Mouse (Mus musculus) MEL (cell line): Measurements from ENCODE around the gene Cd5l. TPM values are rescaled to one million over a fixed set of nuclear protein-coding genes. Genes with fewer than 3 reads are reported as not detected.

Experiments used
- DNase-seq: peaks from one replicate; pipeline ENCODE4 v3.0.0; 2011; ENCODE audit warnings: low read depth, low spot score
- H3K27ac ChIP-seq: 2 replicates; pipeline ENCODE4 v1.5.1; 2012; ENCODE audit warnings: low read depth, mild to moderate bottlenecking, control low read depth, low read length, moderate library complexity; ENCODE audit not compliant: control insufficient read depth
- H3K27me3 ChIP-seq, 2 experiments: fragments of 150-350 bp in 1 of 2; sonication (generic) in 1 of 2; 2 replicates each; pipeline ENCODE4 v1.6.1; 2012; ENCODE audit warnings: low read length in 2 of 2, mild to moderate bottlenecking in 2 of 2, improper control_type of control experiment in 1 of 2, moderate library complexity in 1 of 2; ENCODE audit not compliant: insufficient read depth in 2 of 2, control insufficient read depth in 1 of 2
- H3K36me3 ChIP-seq, 2 experiments: 2 replicates each; pipeline ENCODE4 v1.6.1; 2012 to 2014; ENCODE audit warnings: low read length in 2 of 2, improper control_type of control experiment in 1 of 2, inconsistent platforms in 1 of 2, mild to moderate bottlenecking in 1 of 2; ENCODE audit not compliant: insufficient read depth in 2 of 2, control insufficient read depth in 1 of 2
- H3K4me1 ChIP-seq, 2 experiments: fragments of 150-350 bp in 1 of 2; sonication (generic) in 1 of 2; 2 replicates each; pipeline ENCODE4 v1.6.1; 2012; ENCODE audit warnings: low read length in 2 of 2, improper control_type of control experiment in 1 of 2, mild to moderate bottlenecking in 1 of 2; ENCODE audit not compliant: insufficient read depth in 2 of 2, control insufficient read depth in 1 of 2
- H3K4me3 ChIP-seq, 2 experiments: fragments of 150-350 bp in 1 of 2; sonication (generic) in 1 of 2; 2 replicates each; pipeline ENCODE4 v1.5.1; 2012; ENCODE audit warnings: low read depth in 2 of 2, low read length in 2 of 2, mild to moderate bottlenecking in 2 of 2, moderate library complexity in 2 of 2, control low read depth in 1 of 2, improper control_type of control experiment in 1 of 2; ENCODE audit not compliant: control insufficient read depth in 1 of 2, insufficient read depth in 1 of 2
- H3K79me2 ChIP-seq: 2 replicates; pipeline ENCODE4 v1.6.1; 2012; ENCODE audit warnings: mild to moderate bottlenecking, low read length, moderate library complexity; ENCODE audit not compliant: control insufficient read depth, poor library complexity, insufficient read depth
- H3K9ac ChIP-seq: 2 replicates; pipeline ENCODE4 v1.6.1; 2012; ENCODE audit warnings: low read depth, mild to moderate bottlenecking, control low read depth, low read length, moderate library complexity; ENCODE audit not compliant: control insufficient read depth, poor library complexity, severe bottlenecking
- H3K9me3 ChIP-seq: fragments of 150-350 bp; sonication (generic); replicated peaks from 2 replicates; pipeline ENCODE4 v1.6.1; 2012; ENCODE audit warnings: mild to moderate bottlenecking, low read length, improper control_type of control experiment, moderate library complexity; ENCODE audit not compliant: insufficient read depth
- CHD1 ChIP-seq: IDR thresholded peaks from 2 replicates; pipeline ENCODE4 v1.6.1; 2012; ENCODE audit warnings: low read depth, mild to moderate bottlenecking, inconsistent platforms, low read length, improper control_type of control experiment
- CHD2 ChIP-seq: IDR thresholded peaks from 2 replicates; pipeline ENCODE4 v1.6.1; 2011; ENCODE audit warnings: low read length, improper control_type of control experiment
- CTCF ChIP-seq, 3 experiments: IDR thresholded peaks in 2 of 3; conservative IDR thresholded peaks in 1 of 3; 2 replicates each; pipeline ENCODE4 v1.5.1; 2011 to 2012; ENCODE audit warnings: low read length in 3 of 3, low read depth in 2 of 3, mild to moderate bottlenecking in 2 of 3, improper control_type of control experiment in 1 of 3, inconsistent platforms in 1 of 3, mixed read lengths in 1 of 3, moderate library complexity in 1 of 3; ENCODE audit not compliant: control insufficient read depth in 1 of 3, insufficient read depth in 1 of 3, poor library complexity in 1 of 3, severe bottlenecking in 1 of 3
- EP300 ChIP-seq, 2 experiments: IDR thresholded peaks; 2 replicates each; pipeline ENCODE4 v1.6.1; 2011; ENCODE audit warnings: improper control_type of control experiment in 2 of 2, low read length in 2 of 2, low read depth in 1 of 2, mild to moderate bottlenecking in 1 of 2
- ETS1 ChIP-seq: IDR thresholded peaks from 2 replicates; pipeline ENCODE4 v1.6.1; 2012; ENCODE audit warnings: low read depth, mild to moderate bottlenecking, inconsistent platforms, low read length, improper control_type of control experiment, moderate library complexity
- GATA1 ChIP-seq: IDR thresholded peaks from 2 replicates; pipeline ENCODE4 v1.6.1; 2011; ENCODE audit warnings: low read depth, low read length, improper control_type of control experiment
- HCFC1 ChIP-seq: IDR thresholded peaks from 2 replicates; pipeline ENCODE4 v1.6.1; 2012; ENCODE audit warnings: low read depth, mild to moderate bottlenecking, inconsistent platforms, low read length, improper control_type of control experiment, moderate library complexity
- JUND ChIP-seq: IDR thresholded peaks from 2 replicates; pipeline ENCODE4 v1.6.1; 2011; ENCODE audit warnings: low read depth, mild to moderate bottlenecking, improper control_type of control experiment, low read length
- MAZ ChIP-seq: IDR thresholded peaks from 2 replicates; pipeline ENCODE4 v1.6.1; 2012; ENCODE audit warnings: low read depth, mild to moderate bottlenecking, inconsistent platforms, low read length, improper control_type of control experiment
- MXI1 ChIP-seq: IDR thresholded peaks from 2 replicates; pipeline ENCODE4 v1.6.1; 2011; ENCODE audit warnings: mild to moderate bottlenecking, low read depth, low read length, improper control_type of control experiment
- MYC ChIP-seq: IDR thresholded peaks from 2 replicates; pipeline ENCODE4 v1.6.1; 2011; ENCODE audit warnings: low read depth, mild to moderate bottlenecking, low read length, improper control_type of control experiment, moderate library complexity
- NRF1 ChIP-seq: IDR thresholded peaks from 2 replicates; pipeline ENCODE4 v1.6.1; 2014; ENCODE audit warnings: low read depth, mild to moderate bottlenecking, inconsistent platforms, low read length, improper control_type of control experiment, moderate library complexity; ENCODE audit not compliant: poor library complexity, insufficient read depth, severe bottlenecking
- POLR2A ChIP-seq, 2 experiments: IDR thresholded peaks; 2 replicates each; pipeline ENCODE4 v1.6.1; 2011 to 2012; ENCODE audit warnings: low read length in 2 of 2, mild to moderate bottlenecking in 2 of 2, control low read depth in 1 of 2, improper control_type of control experiment in 1 of 2, low read depth in 1 of 2, moderate library complexity in 1 of 2; ENCODE audit not compliant: control insufficient read depth in 1 of 2, insufficient read depth in 1 of 2, poor library complexity in 1 of 2
- POLR2AphosphoS5 ChIP-seq: IDR thresholded peaks from 2 replicates; pipeline ENCODE4 v1.6.1; 2012; ENCODE audit warnings: low read depth, borderline replicate concordance, mild to moderate bottlenecking, inconsistent platforms, low read length, moderate library complexity, mixed read lengths
- RAD21 ChIP-seq: IDR thresholded peaks from 2 replicates; pipeline ENCODE4 v1.6.1; 2011; ENCODE audit warnings: mild to moderate bottlenecking, low read depth, low read length, improper control_type of control experiment
- RCOR1 ChIP-seq: IDR thresholded peaks from 2 replicates; pipeline ENCODE4 v1.6.1; 2012; ENCODE audit warnings: low read depth, mild to moderate bottlenecking, inconsistent platforms, low read length, improper control_type of control experiment
- SMC3 ChIP-seq: IDR thresholded peaks from 2 replicates; pipeline ENCODE4 v1.6.1; 2011; ENCODE audit warnings: low read depth, low read length, improper control_type of control experiment
- USF1 ChIP-seq: IDR thresholded peaks from 2 replicates; pipeline ENCODE4 v1.6.1; 2014; ENCODE audit warnings: low read depth, mild to moderate bottlenecking, inconsistent platforms, low read length, improper control_type of control experiment, moderate library complexity
- ZKSCAN1 ChIP-seq: IDR thresholded peaks from 2 replicates; pipeline ENCODE4 v1.6.1; 2012; ENCODE audit warnings: low read depth, mild to moderate bottlenecking, inconsistent platforms, low read length, improper control_type of control experiment, moderate library complexity
- polyA plus RNA-seq, 2 experiments: library from polyadenylated mRNA; stranded (reverse) in 1 of 2; unstranded in 1 of 2; fragments of >175 nt in 1 of 2; fragments of >200 nt in 1 of 2; gene quantifications; 2 replicates each; pipeline versions ENCODE4 v1.2.1 to v1.2.4; 2012; ENCODE audit warnings: low replicate concordance in 2 of 2, low read depth in 1 of 2; ENCODE audit not compliant: insufficient read length in 2 of 2, insufficient read depth in 1 of 2, missing spikeins in 1 of 2
- total RNA-seq: library from RNA; depleted of rRNA; stranded (reverse); fragments of 300-350 nt; gene quantifications from 2 replicates; pipeline ENCODE4 v1.2.3, GENCODE M21; 2012

Cd5l gene
- total and polyA plus RNA-seq, 3 experiments: not detected

- no peaks in the 10 kb centered on the region for H3K9me3 ChIP-seq
- H3K4me3 ChIP-seq: no peak overlapping the region
- DNase-seq: peak; percentile 78
- H3K27ac ChIP-seq: no peak overlapping the region
- no peak overlapping the region for H3K9ac ChIP-seq
- H3K4me1 ChIP-seq: peaks cover 0 to 31% of the 10 kb centered on the region in 2 experiments; a peak in 2 of 4 replicates
- no peaks in the 10 kb centered on the region for H3K27me3 ChIP-seq
- H3K79me2 ChIP-seq: no peaks in the 10 kb centered on the region; the same call in 1 of the 2 replicates
- peaks cover 0 to 18% of the 10 kb centered on the region in 2 experiments; a peak in 2 of 4 replicates for H3K36me3 ChIP-seq
- TF ChIP-seq CHD1 (no peak), CTCF (IDR thresholded peaks at IDR 0.05 in 2 of 3, conservative IDR thresholded peaks at IDR 0.05 in 1 of 3; ENCODE audit: control insufficient read depth in 1 of 3, insufficient read depth in 1 of 3, low read depth in 2 of 3, low read length in 3 of 3, poor library complexity in 1 of 3, severe bottlenecking in 1 of 3) (peak; percentile 37 to 64 (median 64)), RAD21 (peak; percentile 61), SMC3 (peak; percentile 46)
Observed at GRCm38 (mm10) chr3:87408171-87408570, 50.5 kb downstream of the Cd5l start.

DNA sequence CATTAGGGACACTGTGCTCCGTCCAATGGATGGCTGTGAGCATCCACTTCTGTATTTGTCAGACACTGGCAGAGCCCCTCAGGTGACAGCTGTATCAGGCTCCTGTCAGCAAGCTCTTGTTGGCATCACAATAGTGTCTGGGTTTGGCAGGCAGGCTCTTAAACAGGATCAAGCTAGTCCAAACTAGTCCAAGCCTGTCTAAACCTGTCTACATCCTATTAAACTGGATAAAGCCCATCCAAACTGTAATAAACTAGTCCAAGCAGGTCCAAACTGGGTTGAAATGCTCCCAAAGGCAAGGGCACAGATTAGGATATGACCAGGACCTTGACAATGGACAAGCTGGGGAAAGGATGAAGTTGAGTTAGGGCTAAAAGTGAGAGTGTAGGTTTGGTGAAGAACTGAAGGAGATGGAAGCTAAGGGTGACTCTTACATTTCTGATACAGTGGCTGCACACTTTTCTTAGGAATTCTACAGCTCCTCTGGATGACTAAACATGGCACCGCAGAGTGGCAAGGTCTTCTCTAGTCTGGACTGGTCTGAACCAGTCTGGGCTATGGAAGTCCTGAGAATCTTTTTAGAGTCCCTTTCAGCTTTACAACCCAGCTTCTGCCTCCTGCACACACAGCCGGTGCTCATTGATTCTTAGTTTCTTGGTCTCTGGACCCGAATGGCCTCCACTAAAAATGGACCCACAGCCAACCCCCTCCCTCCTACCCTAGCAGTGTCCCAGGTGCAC, 51.7 kb downstream of the Cd5l start:
- Histone ChIP-seq H3K4me3 (no peak overlapping the region), H3K9ac (no peak overlapping the region), H3K27ac (peak overlapping the region; percentile 95), H3K79me2 (no peaks in the 10 kb centered on the region; the same call in 1 of the 2 replicates), H3K9me3 (no peaks in the 10 kb centered on the region), H3K4me1 (peaks cover 0 to 31% of the 10 kb centered on the region in 2 experiments; a peak in 2 of 4 replicates), H3K27me3 (no peaks in the 10 kb centered on the region), H3K36me3 (peaks cover 0 to 18% of the 10 kb centered on the region in 2 experiments; a peak in 2 of 4 replicates)
- TF ChIP-seq MAZ (no peak), POLR2A (IDR thresholded peaks at IDR 0.05; ENCODE audit: control insufficient read depth in 1 of 2, insufficient read depth in 1 of 2, low read depth in 1 of 2, low read length in 2 of 2, poor library complexity in 1 of 2) (no peak), ETS1 (no peak), SMC3 (no peak), USF1 (no peak), ZKSCAN1 (no peak), MXI1 (no peak), MYC (no peak), CTCF (IDR thresholded peaks at IDR 0.05 in 2 of 3, conservative IDR thresholded peaks at IDR 0.05 in 1 of 3; ENCODE audit: control insufficient read depth in 1 of 3, insufficient read depth in 1 of 3, low read depth in 2 of 3, low read length in 3 of 3, poor library complexity in 1 of 3, severe bottlenecking in 1 of 3) (no peak), CHD2 (no peak; the same call in 1 of the 2 replicates), JUND (no peak), POLR2AphosphoS5 (no peak; the same call in 1 of the 2 replicates), GATA1 (no peak), NRF1 (no peak), HCFC1 (no peak), RCOR1 (no peak), EP300 (IDR thresholded peaks at IDR 0.05; ENCODE audit: low read depth in 1 of 2, low read length in 2 of 2) (no peak)
- DNase-seq: peak; percentile 36
